Comparison of ENCODE assay signal across 18 mouse cellular contexts in genomic region chr2:137002031-137002430, GRCm38 (mm10).
DNase-seq lines count a peak whose midpoint lies in the region; ATAC-seq lines count a peak whose summit lies in the region.
"Had no signal": no experiment of that assay in that cellular context is flagged by ENCODE, and none has a peak within 500 bp of the region (broad histone marks: within the 10 kb centered on the region; RNA-seq: fewer than 3 reads in every experiment).

No protein-coding gene starts in this region.

- WGBS in midbrain, embryonic 15.5 days = 100% methylated on average over 1 of the region's 1 CpGs

- no peak overlapping the region for H3K9ac ChIP-seq in midbrain, embryonic 15.5 days
- H3K9ac ChIP-seq: embryonic facial prominence, embryonic 12.5 days; forebrain, embryonic 13.5 days; forebrain, embryonic 15.5 days; forebrain, postnatal 0 days had no signal

- ATAC-seq in megakaryocyte, adult 5-6 weeks (ENCODE audit: poor library complexity, severe bottlenecking) = peak; percentile 73
- no peak for ATAC-seq in midbrain, embryonic 15.5 days (replicated peaks)
- ATAC-seq: forebrain, embryonic 13.5 days; forebrain, embryonic 15.5 days; forebrain, postnatal 0 days had no signal

- no peaks in the 10 kb centered on the region for H3K36me3 ChIP-seq in midbrain, embryonic 15.5 days (replicated peaks)
- H3K36me3 ChIP-seq: embryonic facial prominence, embryonic 10.5 days; embryonic facial prominence, embryonic 12.5 days; forebrain, embryonic 15.5 days had no signal

- no peak overlapping the region for H3K4me3 ChIP-seq in midbrain, embryonic 15.5 days
- H3K4me3 ChIP-seq: embryonic facial prominence, embryonic 10.5 days; embryonic facial prominence, embryonic 12.5 days; forebrain, embryonic 13.5 days; forebrain, embryonic 15.5 days had no signal

- no peak overlapping the region for H3K27ac ChIP-seq in midbrain, embryonic 15.5 days
- H3K27ac ChIP-seq: embryonic facial prominence, embryonic 10.5 days; embryonic facial prominence, embryonic 12.5 days; forebrain, embryonic 13.5 days; forebrain, embryonic 15.5 days had no signal

- H3K4me2 ChIP-seq in midbrain, embryonic 15.5 days = no peak overlapping the region
- H3K4me2 ChIP-seq: embryonic facial prominence, embryonic 12.5 days; forebrain, embryonic 13.5 days; forebrain, embryonic 15.5 days had no signal

- DNase-seq in lung, postnatal 36 days = peak; percentile 7
- no peak for DNase-seq in lung, postnatal 25 days (ENCODE audit: low spot score)
- DNase-seq in natural killer cell, adult 2 months (ENCODE audit: low spot score in 2 of 2) = no peak
- DNase-seq: adrenal gland, adult 8-10 months; adrenal gland, postnatal 14 days; adrenal gland, postnatal 36 days; cerebellum, adult 11-12 months; cerebellum, adult 2 months; cerebellum, adult 9-10 months; cerebellum, postnatal 10 days; cerebellum, postnatal 25 days; forebrain, postnatal 0 days had no signal

- no peaks in the 10 kb centered on the region for H3K4me1 ChIP-seq in midbrain, embryonic 15.5 days
- H3K4me1 ChIP-seq: embryonic facial prominence, embryonic 12.5 days; forebrain, embryonic 13.5 days; forebrain, embryonic 15.5 days had no signal

- H3K9me3 ChIP-seq in midbrain, embryonic 15.5 days = no peaks in the 10 kb centered on the region
- H3K9me3 ChIP-seq: embryonic facial prominence, embryonic 10.5 days; embryonic facial prominence, embryonic 12.5 days; forebrain, embryonic 13.5 days; forebrain, embryonic 15.5 days had no signal

- H3K27me3 ChIP-seq in midbrain, embryonic 15.5 days (replicated peaks) = no peaks in the 10 kb centered on the region
- H3K27me3 ChIP-seq: embryonic facial prominence, embryonic 12.5 days; forebrain, embryonic 13.5 days; forebrain, embryonic 15.5 days had no signal
